Mouse (Mus musculus) ovary, adult 18-20 months (tissue): ENCODE results near the gene Prr15l.

Source experiments
- DNase-seq: peaks from one replicate; pipeline ENCODE4 v3.0.0; 2022; ENCODE audit warnings: low spot score, mixed read lengths

The Prr15l gene

GRCm38 (mm10) chr11:96947849-96948248 is 19.9 kb downstream of the Prr15l start:
- DNase-seq: no peak

GRCm38 (mm10) chr11:96950767-96951166 is 22.9 kb downstream of the Prr15l start:
- DNase-seq: no peak

- DNase-seq: no peak
Observed at GRCm38 (mm10) chr11:96952426-96952825, 24.5 kb downstream of the Prr15l start.

GRCm38 (mm10) chr11:96952896-96953295 is 25.0 kb downstream of the Prr15l start:
- no peak for DNase-seq

- DNase-seq: no peak
Observed at GRCm38 (mm10) chr11:96955094-96955493, 27.2 kb downstream of the Prr15l start.

- no peak for DNase-seq
Observed at GRCm38 (mm10) chr11:96956009-96956724, 28.3 kb downstream of the Prr15l start.

GRCm38 (mm10) chr11:96957061-96957805 is 29.3 kb downstream of the Prr15l start:
- DNase-seq: no peak

GRCm38 (mm10) chr11:96963580-96963979 is 35.7 kb downstream of the Prr15l start:
- peak; percentile 79 for DNase-seq

- no peak for DNase-seq
Observed at GRCm38 (mm10) chr11:96966172-96966571, 38.3 kb downstream of the Prr15l start.

GRCm38 (mm10) chr11:96966914-96967543 is 39.1 kb downstream of the Prr15l start:
- DNase-seq: no peak

GRCm38 (mm10) chr11:96967544-96968269 is 39.8 kb downstream of the Prr15l start:
- no peak for DNase-seq

- DNase-seq: no peak
Observed at GRCm38 (mm10) chr11:96968476-96968875, 40.6 kb downstream of the Prr15l start.

- DNase-seq: no peak
Observed at GRCm38 (mm10) chr11:96969280-96969722, 41.4 kb downstream of the Prr15l start.

GRCm38 (mm10) chr11:96969746-96970145 is 41.8 kb downstream of the Prr15l start:
- peak; percentile 62 for DNase-seq

GRCm38 (mm10) chr11:96970341-96970740 is 42.4 kb downstream of the Prr15l start:
- DNase-seq: no peak

- DNase-seq: no peak
Observed at GRCm38 (mm10) chr11:96972906-96973305, 45.0 kb downstream of the Prr15l start.

- no peak for DNase-seq
Observed at GRCm38 (mm10) chr11:96973426-96973964, 45.6 kb downstream of the Prr15l start.

- no peak for DNase-seq
Observed at GRCm38 (mm10) chr11:96974813-96975212, 46.9 kb downstream of the Prr15l start.

- no peak for DNase-seq
Observed at GRCm38 (mm10) chr11:96975511-96976378, 47.8 kb downstream of the Prr15l start.

GRCm38 (mm10) chr11:96976379-96976687 is 48.4 kb downstream of the Prr15l start:
- no peak for DNase-seq
